Mouse (Mus musculus): Measurements from ENCODE around the gene Ugt1a6b. TPM values are rescaled to one million over a fixed set of nuclear protein-coding genes. Genes with fewer than 3 reads are reported as not detected.

Ugt1a6b gene
- polyA plus RNA-seq, 1 experiment from 2014 or later: 5.2 TPM

- Histone ChIP-seq H3K36me3 (ENCODE audit: control insufficient read depth, insufficient read depth, low read length) (peaks cover 17% of the 10 kb centered on the region), H3K4me1 (replicated peaks; ENCODE audit: control insufficient read depth, insufficient read depth) (peaks cover 12% of the 10 kb centered on the region; the same call in 1 of the 2 replicates), H3K9ac (ENCODE audit: low read length) (no peak overlapping the region), H3K4me3 (ENCODE audit: low read depth, low read length) (no peak overlapping the region), H3K27me3 (ENCODE audit: control insufficient read depth, insufficient read depth, low read length) (no peaks in the 10 kb centered on the region), H3K4me2 (replicated peaks; ENCODE audit: low read depth) (no peak overlapping the region), H3K27ac (replicated peaks) (no peak overlapping the region), H3K9me3 (ENCODE audit: control insufficient read depth, low read length) (peaks cover 23% of the 10 kb centered on the region)
- no peak for ATAC-seq (ENCODE audit: low FRiP score, low TSS enrichment)
- TF ChIP-seq EP300 (optimal IDR thresholded peaks at IDR 0.05) (no peak), CTCF (IDR thresholded peaks at IDR 0.05; ENCODE audit: low read depth) (no peak)
- WGBS: 78% methylated on average over 13 of the region's 13 CpGs
- no peak for DNase-seq (ENCODE audit: low spot score)
Measured at GRCm38 (mm10) chr1:88255989-88256754, 153.1 kb downstream of the Ugt1a6b start.

DNA sequence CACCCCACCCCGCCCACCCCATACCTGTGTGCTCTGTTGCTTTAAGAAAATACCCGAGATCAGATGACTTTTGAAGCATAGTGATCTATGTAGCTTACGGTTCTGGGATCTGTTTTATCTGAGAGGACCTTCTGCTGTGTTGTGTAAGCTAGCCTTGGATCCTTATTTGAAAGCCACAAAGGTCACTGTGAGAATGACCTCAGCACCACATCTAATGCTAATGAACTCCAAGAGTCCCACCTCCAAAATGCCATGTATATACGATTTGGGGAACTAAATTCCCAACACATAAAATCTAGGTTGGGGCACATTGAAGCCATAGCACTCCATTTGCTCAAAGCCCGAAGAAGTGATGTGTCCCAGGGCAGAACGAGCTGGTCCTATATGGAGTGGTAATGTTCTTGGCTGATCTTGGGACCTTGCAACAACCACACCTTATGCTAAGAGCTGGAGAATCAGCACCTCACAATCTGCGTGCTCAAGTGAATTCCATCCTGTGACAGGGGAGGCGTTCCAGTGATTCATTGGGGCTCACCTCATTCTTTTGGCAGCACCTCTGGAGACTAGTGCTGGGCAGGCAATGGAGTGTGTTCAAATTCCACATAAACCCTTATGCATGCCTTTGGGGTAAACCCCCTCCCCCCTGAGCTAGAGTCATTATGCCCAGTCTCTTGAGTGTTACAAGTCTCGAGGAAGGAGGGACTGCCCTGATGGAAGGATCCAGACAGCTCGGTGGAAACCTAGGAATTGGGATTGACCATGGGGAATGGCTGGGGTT, 154.0 kb downstream of the Ugt1a6b start:
- ATAC-seq (ENCODE audit: low FRiP score, low TSS enrichment) (no peak), DNase-seq (ENCODE audit: low spot score) (no peak)
- Histone ChIP-seq H3K9ac (ENCODE audit: low read length) (no peak overlapping the region), H3K4me3 (ENCODE audit: low read depth, low read length) (no peak overlapping the region), H3K4me1 (replicated peaks; ENCODE audit: control insufficient read depth, insufficient read depth) (peaks cover 17% of the 10 kb centered on the region), H3K27ac (replicated peaks) (no peak overlapping the region), H3K4me2 (replicated peaks; ENCODE audit: low read depth) (no peak overlapping the region), H3K9me3 (ENCODE audit: control insufficient read depth, low read length) (peaks cover 22% of the 10 kb centered on the region), H3K27me3 (ENCODE audit: control insufficient read depth, insufficient read depth, low read length) (no peaks in the 10 kb centered on the region), H3K36me3 (ENCODE audit: control insufficient read depth, insufficient read depth, low read length) (peaks cover 26% of the 10 kb centered on the region)
- WGBS: 71% methylated on average over 10 of the region's 10 CpGs
- TF ChIP-seq EP300 (optimal IDR thresholded peaks at IDR 0.05): no peak

GRCm38 (mm10) chr1:88257681-88258080, 154.6 kb downstream of the Ugt1a6b start:
- WGBS: 80% methylated on average over 6 of the region's 6 CpGs
- no peak for TF ChIP-seq EP300 (optimal IDR thresholded peaks at IDR 0.05)
- TF ChIP-seq CTCF (IDR thresholded peaks at IDR 0.05; ENCODE audit: low read depth): no peak
- DNase-seq (ENCODE audit: low spot score): no peak
- Histone ChIP-seq H3K9ac (ENCODE audit: low read length) (no peak overlapping the region), H3K9me3 (ENCODE audit: control insufficient read depth, low read length) (peaks cover 19% of the 10 kb centered on the region), H3K4me1 (replicated peaks; ENCODE audit: control insufficient read depth, insufficient read depth) (peaks cover 21% of the 10 kb centered on the region), H3K36me3 (ENCODE audit: control insufficient read depth, insufficient read depth, low read length) (peaks cover 31% of the 10 kb centered on the region), H3K27me3 (ENCODE audit: control insufficient read depth, insufficient read depth, low read length) (no peaks in the 10 kb centered on the region), H3K4me3 (ENCODE audit: low read depth, low read length) (no peak overlapping the region), H3K27ac (replicated peaks) (no peak overlapping the region), H3K4me2 (replicated peaks; ENCODE audit: low read depth) (no peak overlapping the region)
- no peak for ATAC-seq (ENCODE audit: low FRiP score, low TSS enrichment)

DNA sequence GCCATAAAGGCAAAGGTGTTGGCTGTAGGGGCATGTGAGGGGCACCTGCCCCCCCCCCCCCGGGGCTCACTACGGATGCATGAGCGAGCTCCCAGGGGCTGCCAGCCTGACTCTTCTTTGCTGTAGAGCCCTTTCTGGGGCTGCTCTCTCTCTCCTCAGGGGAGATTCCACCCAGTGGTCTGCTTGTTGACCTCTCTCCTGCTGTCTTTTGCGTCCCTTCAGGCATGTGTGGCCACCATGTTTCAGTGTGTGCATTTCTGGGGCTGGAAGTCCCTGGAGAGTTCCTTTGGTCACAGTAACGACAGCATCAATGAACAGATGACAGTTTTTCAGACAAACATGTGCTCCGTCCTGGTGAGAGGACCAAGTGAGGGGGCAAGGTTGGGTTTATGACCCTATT, 155.3 kb downstream of the Ugt1a6b start:
- no peak for ATAC-seq (ENCODE audit: low FRiP score, low TSS enrichment)
- 72% methylated on average over 6 of the region's 6 CpGs for WGBS
- no peak overlapping the region for H3K9ac ChIP-seq (ENCODE audit: low read length)

DNA sequence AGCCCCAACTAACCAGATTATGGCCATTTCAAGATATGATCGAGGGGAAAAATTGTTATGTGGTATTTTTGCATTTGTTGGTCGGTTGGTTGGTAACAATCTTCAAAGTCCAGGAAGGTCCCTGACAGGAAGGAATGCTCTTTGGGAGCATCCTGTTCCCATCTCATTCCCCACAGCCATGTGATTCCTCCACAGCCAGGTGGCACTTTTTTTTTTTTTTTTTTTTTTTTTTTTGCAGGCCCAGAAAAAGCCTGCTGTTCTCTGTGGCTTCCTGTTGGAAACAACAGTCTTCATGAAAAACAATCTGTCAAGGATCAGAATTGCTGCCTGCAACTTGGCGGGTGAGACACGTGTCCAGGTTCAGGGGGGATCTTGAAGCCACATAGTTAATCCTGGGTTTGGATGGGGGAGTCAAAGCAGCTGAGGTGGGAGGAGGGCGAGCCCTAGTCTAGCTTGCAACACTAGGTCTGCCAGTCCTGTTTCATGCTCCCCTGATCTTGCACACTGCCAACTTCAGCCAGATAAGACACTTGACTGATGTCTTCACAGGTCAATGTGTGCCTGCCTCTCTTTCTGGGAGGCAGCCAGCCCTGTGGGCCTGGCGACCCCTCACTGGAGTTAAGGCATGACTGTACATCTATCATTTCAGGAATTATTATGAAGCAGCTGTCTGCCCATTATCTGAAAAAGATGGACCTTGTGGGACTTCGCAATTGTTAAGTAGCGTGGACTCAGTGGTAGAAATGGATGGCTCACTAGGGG, 156.0 kb downstream of the Ugt1a6b start:
- DNase-seq (ENCODE audit: low spot score) (no peak), ATAC-seq (ENCODE audit: low FRiP score, low TSS enrichment) (peak; percentile 2; the same call in 1 of the 2 replicates)
- H3K9me3 ChIP-seq (ENCODE audit: control insufficient read depth, low read length): peaks cover 15% of the 10 kb centered on the region
- no peak overlapping the region for H3K4me2 ChIP-seq (replicated peaks; ENCODE audit: low read depth)
- peak overlapping the region; percentile 5 for H3K9ac ChIP-seq (ENCODE audit: low read length)
- H3K27me3 ChIP-seq (ENCODE audit: control insufficient read depth, insufficient read depth, low read length): no peaks in the 10 kb centered on the region
- H3K4me1 ChIP-seq (replicated peaks; ENCODE audit: control insufficient read depth, insufficient read depth): peaks cover 21% of the 10 kb centered on the region
- WGBS: 60% methylated on average over 8 of the region's 8 CpGs
- TF ChIP-seq EP300 (optimal IDR thresholded peaks at IDR 0.05) (no peak), CTCF (IDR thresholded peaks at IDR 0.05; ENCODE audit: low read depth) (no peak)
- peaks cover 45% of the 10 kb centered on the region for H3K36me3 ChIP-seq (ENCODE audit: control insufficient read depth, insufficient read depth, low read length)
- peak overlapping the region; percentile 13; the same call in 1 of the 2 replicates for H3K27ac ChIP-seq (replicated peaks)
- H3K4me3 ChIP-seq (ENCODE audit: low read depth, low read length): no peak overlapping the region

More for the DNA sequence above, 155.3 kb downstream of the Ugt1a6b start:
- Histone ChIP-seq H3K27ac (replicated peaks) (no peak overlapping the region), H3K4me3 (ENCODE audit: low read depth, low read length) (no peak overlapping the region), H3K36me3 (ENCODE audit: control insufficient read depth, insufficient read depth, low read length) (peaks cover 38% of the 10 kb centered on the region), H3K4me1 (replicated peaks; ENCODE audit: control insufficient read depth, insufficient read depth) (peaks cover 21% of the 10 kb centered on the region), H3K4me2 (replicated peaks; ENCODE audit: low read depth) (no peak overlapping the region), H3K9me3 (ENCODE audit: control insufficient read depth, low read length) (peaks cover 19% of the 10 kb centered on the region), H3K27me3 (ENCODE audit: control insufficient read depth, insufficient read depth, low read length) (no peaks in the 10 kb centered on the region)
- TF ChIP-seq CTCF (IDR thresholded peaks at IDR 0.05; ENCODE audit: low read depth) (no peak), EP300 (optimal IDR thresholded peaks at IDR 0.05) (no peak)
- no peak for DNase-seq (ENCODE audit: low spot score)
